Mouse (Mus musculus) forebrain, embryonic 14.5 days (tissue): ENCODE results near the gene Grsf1. TPM values are rescaled to one million over a fixed set of nuclear protein-coding genes. Genes with fewer than 3 reads are reported as not detected.

Experiments used
- ATAC-seq: fragments of 200-750 bp; cut with Nextera tagmentation; 2 replicates; pipeline ENCODE4 v1.8.0; 2017; ENCODE audit warnings: mild to moderate bottlenecking, moderate library complexity
- DNase-seq: peaks from one replicate; pipeline ENCODE4 v3.0.0-alpha.2; 2015; ENCODE audit warnings: low spot score
- H3K27ac ChIP-seq: fragments of 300-500 bp; sonication (generic); 2 replicates; pipeline ENCODE4 v1.5.1; 2014; ENCODE audit warnings: low read depth, mild to moderate bottlenecking, control low read depth, low read length, moderate library complexity
- H3K27me3 ChIP-seq: fragments of 300-500 bp; sonication (generic); replicated peaks from 2 replicates; pipeline ENCODE4 v1.6.1; 2014; ENCODE audit warnings: low read length, control low read depth, mixed read lengths; ENCODE audit not compliant: control insufficient read depth, insufficient read depth
- H3K36me3 ChIP-seq: fragments of 300-500 bp; sonication (generic); 2 replicates; pipeline ENCODE4 v1.6.1; 2014; ENCODE audit warnings: low read length, control low read depth; ENCODE audit not compliant: control insufficient read depth, insufficient read depth
- H3K4me1 ChIP-seq: fragments of 300-500 bp; sonication (generic); 2 replicates; pipeline ENCODE4 v1.6.1; 2014; ENCODE audit warnings: antibody characterized with exemption, low read length, control low read depth; ENCODE audit not compliant: control insufficient read depth, insufficient read depth
- H3K4me2 ChIP-seq: fragments of 300-500 bp; sonication (generic); 2 replicates; pipeline ENCODE4 v1.6.1; 2014; ENCODE audit warnings: mild to moderate bottlenecking, control low read depth, low read length
- H3K4me3 ChIP-seq: fragments of 300-500 bp; sonication (generic); 2 replicates; pipeline ENCODE4 v1.5.1; 2014; ENCODE audit warnings: low read depth, low read length, control low read depth
- H3K9ac ChIP-seq: fragments of 300-500 bp; sonication (generic); 2 replicates; pipeline ENCODE4 v1.6.1; 2014; ENCODE audit warnings: mild to moderate bottlenecking, low read length, control low read depth, moderate library complexity
- H3K9me3 ChIP-seq: fragments of 300-500 bp; sonication (generic); replicated peaks from 2 replicates; pipeline ENCODE4 v1.6.1; 2016; ENCODE audit warnings: low read length, control low read depth, mixed read lengths; ENCODE audit not compliant: control insufficient read depth
- WGBS: fragments of 180-500 bp; shearing (Covaris S2); extraction: QIAGEN DNeasy Blood & Tissue Kit; methylation state at CpG from one replicate; pipeline ENCODE4 v1.1.7; 2014; 5-methylcytosine and 5-hydroxymethylcytosine counted together
- polyA plus RNA-seq: library from polyadenylated mRNA; unstranded; fragments of >200 nt; fragmentation: Nextera tagmentation; extraction: Ambion mirVana; gene quantifications from 2 replicates; pipeline ENCODE4 v1.2.1, GENCODE M21; 2014

The Grsf1 gene
- polyA plus RNA-seq = 74.5 and 79.5 TPM in 2 replicates

DNA sequence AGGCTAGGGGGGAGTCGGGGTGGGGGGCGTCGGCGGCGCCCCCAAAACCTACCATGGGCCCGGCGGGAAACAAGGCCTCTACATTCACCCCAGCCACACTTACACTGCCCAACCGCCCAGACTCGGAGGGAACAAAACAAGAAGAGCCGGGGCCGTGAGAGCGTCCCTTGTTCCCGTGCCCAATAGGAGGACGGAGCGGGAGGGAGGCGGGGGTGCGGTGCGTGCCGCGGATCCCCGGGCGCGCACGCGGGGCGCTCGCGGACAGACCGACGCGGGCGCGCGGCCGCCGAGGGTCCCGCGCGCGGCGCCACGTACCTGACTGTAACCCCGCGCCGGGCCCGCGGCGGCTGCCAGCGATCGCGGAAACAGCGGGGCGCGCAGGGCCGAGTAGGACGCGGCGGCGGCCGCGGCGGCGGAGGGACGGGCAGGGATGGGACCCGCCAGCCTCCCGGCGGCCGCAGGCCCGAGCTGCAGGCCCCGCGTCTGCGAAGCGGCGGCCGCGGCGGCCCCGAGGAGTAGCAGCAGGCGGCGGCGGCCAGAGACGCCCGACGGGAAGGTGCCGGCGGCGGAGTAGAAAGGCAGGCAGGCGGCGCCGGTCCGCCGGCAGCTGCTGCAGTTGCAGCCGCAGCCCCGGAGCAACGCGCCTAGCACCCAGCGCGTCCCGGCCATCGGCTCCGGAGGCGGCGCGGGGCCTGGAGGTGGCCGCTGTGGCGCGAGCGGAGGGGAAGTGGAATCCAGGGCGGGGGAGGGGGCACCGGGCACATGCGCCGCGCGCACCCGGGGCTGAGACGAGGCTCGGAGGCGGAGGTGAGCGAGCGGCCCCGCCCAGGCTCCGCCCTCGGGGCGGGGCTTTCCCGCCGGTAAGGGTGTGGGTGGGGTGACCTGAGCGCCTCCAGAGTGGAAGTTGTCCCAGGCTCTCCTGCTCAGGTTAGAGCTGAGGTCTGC, at the start of gene Grsf1:
Gene Grsf1, minus strand, starts transcription at position 729 of the 945 bp plus-strand sequence.
- ATAC-seq = peak; percentile 93
- no peaks in the 10 kb centered on the region for H3K9me3 ChIP-seq
- DNase-seq = peak; percentile 93
- H3K27me3 ChIP-seq = no peaks in the 10 kb centered on the region
- H3K4me3 ChIP-seq = peak within 1 kb of the TSS; percentile 89
- H3K4me1 ChIP-seq = peaks cover 10% of the 10 kb centered on the region
- H3K27ac ChIP-seq = peak within 1 kb of the TSS; percentile 98
- peaks cover 19% of the 10 kb centered on the region; the same call in 1 of the 2 replicates for H3K36me3 ChIP-seq
- under 1% methylated on average over 100 of the region's 127 CpGs for WGBS
- H3K9ac ChIP-seq = peak within 1 kb of the TSS; percentile 95
- peak within 1 kb of the TSS; percentile 68 for H3K4me2 ChIP-seq

- ATAC-seq (no peak), DNase-seq (no peak)
- Histone ChIP-seq H3K9me3 (no peaks in the 10 kb centered on the region), H3K4me2 (no peak overlapping the region), H3K9ac (no peak overlapping the region), H3K36me3 (no peaks in the 10 kb centered on the region), H3K4me1 (peaks cover 14% of the 10 kb centered on the region), H3K4me3 (no peak overlapping the region), H3K27ac (no peak overlapping the region), H3K27me3 (no peaks in the 10 kb centered on the region)
- 78% methylated on average over 3 of the region's 3 CpGs for WGBS
Observed at GRCm38 (mm10) chr5:88724030-88724429, 48.1 kb upstream of the Grsf1 start.

DNA sequence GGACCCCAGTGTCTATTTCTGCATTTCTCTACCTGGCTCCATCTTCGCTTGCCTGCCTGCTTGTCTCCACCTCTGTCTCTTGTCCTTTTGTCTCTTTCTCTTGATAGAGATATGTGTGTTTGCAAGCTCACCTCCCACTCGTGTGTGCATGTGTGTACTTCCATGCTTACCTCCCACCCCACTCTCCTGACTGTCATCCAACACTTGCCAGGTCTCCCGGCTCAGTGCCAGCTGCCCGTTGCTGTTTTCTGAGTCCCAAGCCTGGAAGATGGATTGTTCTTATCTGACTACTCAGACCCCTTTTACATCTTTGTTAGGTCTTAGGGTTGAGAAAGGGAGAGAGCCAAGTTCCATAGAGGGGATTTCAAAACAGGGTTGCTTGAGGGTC, 46.2 kb upstream of the Grsf1 start:
- H3K27ac ChIP-seq = peak overlapping the region; percentile 95; the same call in 1 of the 2 replicates
- DNase-seq (peak; percentile 22), ATAC-seq (no peak)
- no peaks in the 10 kb centered on the region for H3K27me3 ChIP-seq
- H3K4me3 ChIP-seq = peak overlapping the region; percentile 96
- peak overlapping the region; percentile 95 for H3K4me2 ChIP-seq
- H3K4me1 ChIP-seq = peaks cover 14% of the 10 kb centered on the region
- H3K36me3 ChIP-seq = no peaks in the 10 kb centered on the region
- peak overlapping the region; percentile 98 for H3K9ac ChIP-seq
- 20% methylated on average over 4 of the region's 4 CpGs for WGBS
- H3K9me3 ChIP-seq = no peaks in the 10 kb centered on the region

DNA sequence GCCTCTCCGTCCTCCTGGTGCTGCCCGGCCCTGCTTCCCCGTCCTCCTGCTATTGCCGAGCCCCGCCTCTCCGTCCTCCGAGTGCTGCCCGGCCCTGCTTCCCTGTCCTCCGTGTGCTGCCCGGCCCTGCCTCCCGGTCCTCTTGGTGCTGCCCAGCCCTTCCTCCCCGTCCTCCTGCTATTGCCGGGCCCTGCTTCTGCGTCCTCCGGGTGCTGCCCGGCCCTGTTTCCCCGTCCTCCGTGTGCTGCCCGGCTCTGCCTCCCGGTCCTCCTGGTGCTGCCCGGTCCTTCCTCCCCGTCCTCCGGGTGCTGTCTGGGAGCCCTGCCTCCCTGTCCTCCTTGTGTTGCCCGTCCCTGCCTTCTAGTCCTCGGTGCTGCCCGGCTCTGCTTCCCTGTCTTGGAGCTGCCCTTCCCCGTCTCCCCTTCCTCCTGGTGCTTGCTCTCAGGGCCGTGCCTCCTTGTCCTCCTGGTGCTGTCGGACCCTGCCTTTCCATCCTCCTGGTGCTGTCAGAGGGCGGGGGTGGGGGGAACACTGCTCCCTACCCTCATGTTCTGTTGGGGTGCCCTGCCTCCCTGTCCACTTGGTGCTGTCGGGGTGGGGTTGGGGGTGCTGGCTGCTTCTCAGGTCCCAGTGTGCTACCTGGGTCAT, 45.7 kb upstream of the Grsf1 start:
- H3K27ac ChIP-seq = peak overlapping the region; percentile 95; the same call in 1 of the 2 replicates
- ATAC-seq (peak; percentile 42), DNase-seq (peak; percentile 25)
- H3K27me3 ChIP-seq = no peaks in the 10 kb centered on the region
- WGBS = 2% methylated on average over 30 of the region's 31 CpGs
- H3K4me1 ChIP-seq = peaks cover 14% of the 10 kb centered on the region
- no peaks in the 10 kb centered on the region for H3K9me3 ChIP-seq
- peak overlapping the region; percentile 96 for H3K4me3 ChIP-seq
- H3K36me3 ChIP-seq = no peaks in the 10 kb centered on the region
- peak overlapping the region; percentile 98 for H3K9ac ChIP-seq
- H3K4me2 ChIP-seq = peak overlapping the region; percentile 95

GRCm38 (mm10) chr5:88721003-88721475, 45.1 kb upstream of the Grsf1 start:
- Histone ChIP-seq H3K9ac (peak overlapping the region; percentile 98), H3K4me3 (peak overlapping the region; percentile 96), H3K27ac (peak overlapping the region; percentile 95), H3K27me3 (no peaks in the 10 kb centered on the region), H3K36me3 (no peaks in the 10 kb centered on the region), H3K4me2 (peak overlapping the region; percentile 95), H3K9me3 (no peaks in the 10 kb centered on the region), H3K4me1 (peaks cover 14% of the 10 kb centered on the region)
- under 1% methylated on average over 37 of the region's 38 CpGs for WGBS
- DNase-seq (no peak), ATAC-seq (peak; percentile 79)

- Histone ChIP-seq H3K4me2 (peak within 1 kb of the TSS; percentile 95), H3K9ac (peak within 1 kb of the TSS; percentile 98), H3K4me3 (peak within 1 kb of the TSS; percentile 96), H3K9me3 (no peaks in the 10 kb centered on the region), H3K27me3 (no peaks in the 10 kb centered on the region), H3K27ac (peak within 1 kb of the TSS; percentile 95), H3K4me1 (peaks cover 14% of the 10 kb centered on the region), H3K36me3 (no peaks in the 10 kb centered on the region)
- ATAC-seq = peak; percentile 94
- under 1% methylated on average over 54 of the region's 54 CpGs for WGBS
- DNase-seq = peak; percentile 96
Observed at GRCm38 (mm10) chr5:88720116-88721002, 44.4 kb upstream of the Grsf1 start, which contains the start of gene Mob1b. Mob1b (plus strand) TSS chr5:88720855.

DNA sequence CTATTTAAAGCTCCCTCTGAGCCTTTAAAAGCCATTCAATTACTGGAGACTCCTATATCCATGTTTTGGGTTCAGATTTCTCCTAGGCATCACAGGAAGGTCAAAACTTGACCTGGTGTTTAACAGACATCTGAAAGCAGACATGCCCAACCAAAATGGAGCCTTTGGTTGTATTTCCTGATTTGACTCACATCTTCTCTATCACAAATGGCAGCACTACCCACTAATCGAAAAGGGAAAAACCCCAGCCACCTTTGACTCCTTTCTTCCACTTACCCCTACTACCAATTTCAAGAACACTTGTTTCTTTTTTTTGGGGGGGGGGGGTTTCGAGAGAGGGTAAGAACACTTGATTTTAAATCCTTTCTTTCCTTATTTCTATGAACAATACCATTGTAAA, 41.0 kb upstream of the Grsf1 start:
- Histone ChIP-seq H3K9ac (no peak overlapping the region), H3K4me3 (no peak overlapping the region), H3K4me2 (no peak overlapping the region), H3K36me3 (no peaks in the 10 kb centered on the region), H3K27ac (no peak overlapping the region), H3K4me1 (peaks cover 4% of the 10 kb centered on the region; the same call in 1 of the 2 replicates), H3K9me3 (no peaks in the 10 kb centered on the region), H3K27me3 (no peaks in the 10 kb centered on the region)
- 89% methylated on average over 2 of the region's 2 CpGs for WGBS
- DNase-seq (no peak), ATAC-seq (no peak)

GRCm38 (mm10) chr5:88712328-88712727, 36.4 kb upstream of the Grsf1 start:
- ATAC-seq = no peak
- 76% methylated on average over 6 of the region's 6 CpGs for WGBS
- no peaks in the 10 kb centered on the region for H3K9me3 ChIP-seq

More at GRCm38 (mm10) chr5:88712328-88712727, 36.4 kb upstream of the Grsf1 start:
- Histone ChIP-seq H3K4me2 (no peak overlapping the region), H3K27ac (no peak overlapping the region), H3K36me3 (no peaks in the 10 kb centered on the region), H3K9ac (no peak overlapping the region), H3K27me3 (no peaks in the 10 kb centered on the region), H3K4me1 (peaks cover 2% of the 10 kb centered on the region; the same call in 1 of the 2 replicates), H3K4me3 (no peak overlapping the region)
- no peak for DNase-seq
